Mouse (Mus musculus): ENCODE data around the gene Bptf. TPM values are rescaled to one million over a fixed set of nuclear protein-coding genes. Genes with fewer than 3 reads are reported as not detected.
"Not testable (repeated sequence)": the region's sequence is repeated elsewhere in the genome, so short reads cannot be mapped to it uniquely, and the experiment has no call there.

Gene Bptf
- total RNA-seq (2021): 10 to 100 TPM; 64.4 to 67.2 TPM
- long read RNA-seq, experiment 1, partial matches to known transcripts: 2 of 15 reads
- long read RNA-seq, experiment 1, other reads (novel, unspliced or antisense): 13 of 15 reads
- long read RNA-seq, experiment 2, partial matches to known transcripts: 1 of 6 reads
- long read RNA-seq, experiment 2, other reads (novel, unspliced or antisense): 5 of 6 reads

GRCm38 (mm10) chr11:107131749-107132421, at the start of gene Bptf:
TSS of gene Bptf (minus strand) at chr11:107132127.
- peak; percentile 84 to 91 for DNase-seq (ENCODE audit: low spot score in 2 of 2)

GRCm38 (mm10) chr11:107161215-107161614, 29.3 kb upstream of the Bptf start:
- DNase-seq (ENCODE audit: low spot score in 2 of 2): no peak

- DNase-seq (ENCODE audit: low spot score in 2 of 2): no peak
Observed at GRCm38 (mm10) chr11:107159034-107159433, 27.1 kb upstream of the Bptf start.

GRCm38 (mm10) chr11:107156977-107157642, 25.2 kb upstream of the Bptf start:
- no peak for DNase-seq (ENCODE audit: low spot score in 2 of 2)

- DNase-seq (ENCODE audit: low spot score in 2 of 2): no peak
Observed at GRCm38 (mm10) chr11:107155292-107155691, 23.4 kb upstream of the Bptf start.

GRCm38 (mm10) chr11:107154431-107154830, 22.5 kb upstream of the Bptf start:
- no peak for DNase-seq (ENCODE audit: low spot score in 2 of 2)

- DNase-seq (ENCODE audit: low spot score in 2 of 2): no peak
Observed at GRCm38 (mm10) chr11:107153645-107154044, 21.7 kb upstream of the Bptf start.

GRCm38 (mm10) chr11:107151809-107152208, 19.9 kb upstream of the Bptf start:
- no peak for DNase-seq (ENCODE audit: low spot score in 2 of 2)

- DNase-seq (ENCODE audit: low spot score in 2 of 2): not testable (repeated sequence)
Observed at GRCm38 (mm10) chr11:107143956-107144355, 12.0 kb upstream of the Bptf start.

GRCm38 (mm10) chr11:107142382-107142781, 10.5 kb upstream of the Bptf start:
- no peak for DNase-seq (ENCODE audit: low spot score in 2 of 2)

- no peak for DNase-seq (ENCODE audit: low spot score in 2 of 2)
Observed at GRCm38 (mm10) chr11:107140756-107141155, 8.8 kb upstream of the Bptf start.

GRCm38 (mm10) chr11:107138633-107139032, 6.7 kb upstream of the Bptf start:
- peak in 1 of 2 experiments; percentile 19 for DNase-seq (ENCODE audit: low spot score in 2 of 2)

GRCm38 (mm10) chr11:107137593-107137992, 5.7 kb upstream of the Bptf start:
- DNase-seq (ENCODE audit: low spot score in 2 of 2): no peak

GRCm38 (mm10) chr11:107136458-107136857, 4.5 kb upstream of the Bptf start:
- DNase-seq (ENCODE audit: low spot score in 2 of 2): not testable (repeated sequence)

- DNase-seq (ENCODE audit: low spot score in 2 of 2): no peak
Observed at GRCm38 (mm10) chr11:107135741-107136140, 3.8 kb upstream of the Bptf start.

- DNase-seq (ENCODE audit: low spot score in 2 of 2): no peak
Observed at GRCm38 (mm10) chr11:107132426-107132825, 499 bp upstream of the Bptf start.

GRCm38 (mm10) chr11:107130879-107131748, 813 bp downstream of the Bptf start:
- peak; percentile 41 to 51 for DNase-seq (ENCODE audit: low spot score in 2 of 2)

- DNase-seq (ENCODE audit: low spot score in 2 of 2): no peak
Observed at GRCm38 (mm10) chr11:107130221-107130788, 1.6 kb downstream of the Bptf start.

GRCm38 (mm10) chr11:107129641-107130040, 2.3 kb downstream of the Bptf start:
- DNase-seq (ENCODE audit: low spot score in 2 of 2): no peak

- DNase-seq (ENCODE audit: low spot score in 2 of 2): not testable (repeated sequence)
Observed at GRCm38 (mm10) chr11:107126716-107127115, 5.2 kb downstream of the Bptf start.

- DNase-seq (ENCODE audit: low spot score in 2 of 2): no peak
Observed at GRCm38 (mm10) chr11:107125011-107125410, 6.9 kb downstream of the Bptf start.

All from left cerebral cortex, adult 18-20 months (tissue).